Mouse (Mus musculus) neural tube, embryonic 12.5 days (tissue): ENCODE measurements around the gene Snx9. TPM values are rescaled to one million over a fixed set of nuclear protein-coding genes. Genes with fewer than 3 reads are reported as not detected.

Source experiments
- ATAC-seq: fragments of 200-750 bp; cut with Nextera tagmentation; 2 replicates; pipeline ENCODE4 v1.8.0; 2017; ENCODE audit warnings: low read depth, mild to moderate bottlenecking, moderate TSS enrichment, moderate library complexity; ENCODE audit not compliant: low FRiP score
- H3K27ac ChIP-seq: fragments of 300-500 bp; sonication (generic); 2 replicates; pipeline ENCODE4 v1.5.1; 2016
- H3K27me3 ChIP-seq: fragments of 300-500 bp; sonication (generic); replicated peaks from 2 replicates; pipeline ENCODE4 v1.6.1; 2016; ENCODE audit warnings: mild to moderate bottlenecking
- H3K36me3 ChIP-seq: fragments of 300-500 bp; sonication (generic); 2 replicates; pipeline ENCODE4 v1.6.1; 2016; ENCODE audit warnings: mild to moderate bottlenecking
- H3K4me1 ChIP-seq: fragments of 300-500 bp; sonication (generic); 2 replicates; pipeline ENCODE4 v1.6.1; 2016
- H3K4me2 ChIP-seq: fragments of 300-500 bp; sonication (generic); replicated peaks from 2 replicates; pipeline ENCODE4 v1.6.1; 2016; ENCODE audit warnings: mild to moderate bottlenecking
- H3K4me3 ChIP-seq: fragments of 300-500 bp; sonication (generic); 2 replicates; pipeline ENCODE4 v1.5.1; 2016
- H3K9ac ChIP-seq: fragments of 300-500 bp; sonication (generic); 2 replicates; pipeline ENCODE4 v1.6.1; 2016; ENCODE audit warnings: mild to moderate bottlenecking
- H3K9me3 ChIP-seq: fragments of 300-500 bp; sonication (generic); 2 replicates; pipeline ENCODE4 v1.6.1; 2016; ENCODE audit warnings: mild to moderate bottlenecking
- WGBS: fragments of 180-500 bp; shearing (Covaris S2); methylation state at CpG from one replicate; pipeline ENCODE4 v1.1.7; 2016; 5-methylcytosine and 5-hydroxymethylcytosine counted together
- polyA plus RNA-seq: library from polyadenylated mRNA; unstranded; fragments of >200 nt; fragmentation: Nextera tagmentation; extraction: Ambion mirVana; gene quantifications from 2 replicates; pipeline ENCODE4 v1.2.1, GENCODE M21; 2016

Gene Snx9
- polyA plus RNA-seq, 1 experiment from 2014 or later, result 16.9 TPM

DNA sequence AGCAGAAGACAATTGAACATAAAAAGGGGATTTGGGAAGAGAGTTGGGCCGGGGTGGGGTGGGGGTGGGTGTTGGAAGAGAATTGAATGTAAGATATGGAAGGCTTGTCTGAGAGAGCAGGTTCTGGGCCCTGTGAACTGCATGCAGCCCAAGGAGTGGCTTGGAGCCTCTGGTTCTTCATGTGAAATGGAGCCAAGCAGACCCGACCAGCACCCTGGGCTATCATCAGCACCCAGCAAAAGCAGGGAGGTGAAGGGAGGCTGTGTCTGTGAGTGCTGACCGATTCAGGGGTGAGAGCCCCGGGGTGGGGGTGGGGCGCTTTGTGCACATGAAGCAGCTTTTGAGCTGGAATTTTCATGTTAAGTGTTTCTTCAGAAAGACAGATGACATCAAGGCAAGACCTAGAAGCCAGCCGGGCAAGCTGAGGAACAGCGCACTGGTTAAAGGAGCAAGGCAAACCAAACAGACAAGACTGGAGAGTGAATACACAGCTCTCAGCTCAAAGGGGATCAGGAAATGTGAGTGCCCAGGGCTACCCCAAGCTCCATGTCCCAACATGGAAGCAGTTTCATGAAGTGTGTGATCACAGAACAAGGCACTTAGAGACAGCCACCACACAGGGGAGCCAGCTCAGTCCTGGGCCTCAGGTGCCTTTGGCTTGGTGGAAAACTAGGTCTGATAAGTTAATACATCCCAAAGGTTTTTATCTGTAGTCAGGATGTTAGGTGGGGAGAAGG, 40.1 kb upstream of the Snx9 start:
- no peak for ATAC-seq
- 86% methylated on average over 7 of the region's 7 CpGs for WGBS
- Histone ChIP-seq H3K27ac (no peak overlapping the region), H3K9me3 (no peaks in the 10 kb centered on the region), H3K4me3 (no peak overlapping the region), H3K4me1 (no peaks in the 10 kb centered on the region), H3K9ac (no peak overlapping the region), H3K27me3 (no peaks in the 10 kb centered on the region), H3K36me3 (no peaks in the 10 kb centered on the region), H3K4me2 (no peak overlapping the region)

DNA sequence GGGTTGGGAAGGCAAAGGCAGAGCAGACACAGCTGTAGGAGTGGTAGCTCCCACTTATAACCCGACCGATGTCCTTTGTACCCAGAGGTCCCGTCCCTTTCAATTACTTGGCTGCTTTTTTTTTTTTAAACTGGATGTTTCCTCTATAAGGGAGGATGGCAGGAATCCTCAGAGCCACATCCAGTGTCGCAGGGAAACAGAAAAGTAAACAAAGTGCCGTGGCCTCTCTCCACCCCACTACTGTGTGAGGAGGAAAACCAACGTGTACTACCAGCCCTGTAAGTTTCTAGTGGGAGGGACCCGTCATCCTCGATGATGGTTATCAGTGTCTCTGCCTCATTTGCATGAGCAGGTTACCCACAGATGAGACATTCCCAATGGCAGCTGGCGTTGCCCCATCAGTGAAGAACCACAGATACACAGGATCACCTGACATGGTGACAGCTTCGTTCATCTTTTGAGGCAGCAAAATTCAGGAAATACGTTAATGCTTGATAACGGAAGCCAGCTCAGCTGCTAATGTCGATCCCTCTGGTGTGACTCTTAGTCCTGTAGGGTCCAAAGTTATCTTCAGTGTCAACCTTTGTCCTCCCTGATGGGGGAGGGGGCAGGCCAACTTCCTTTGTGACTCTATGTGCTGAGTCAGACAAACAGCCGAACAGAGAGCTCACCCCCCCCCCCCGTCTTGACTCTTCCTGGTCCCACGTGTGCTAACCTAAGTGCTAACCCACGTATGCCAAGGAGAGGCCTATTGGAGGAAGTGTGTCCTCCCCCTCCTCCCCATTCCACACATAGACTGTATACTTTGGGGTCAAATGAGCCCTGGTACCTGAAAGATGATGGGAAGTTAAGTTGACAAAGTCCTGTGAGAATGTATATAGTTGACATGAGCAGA, 39.1 kb upstream of the Snx9 start:
- no peaks in the 10 kb centered on the region for H3K9me3 ChIP-seq
- no peaks in the 10 kb centered on the region for H3K27me3 ChIP-seq
- no peak for ATAC-seq
- H3K4me3 ChIP-seq, result no peak overlapping the region
- 79% methylated on average over 17 of the region's 17 CpGs for WGBS
- H3K9ac ChIP-seq, result no peak overlapping the region
- no peaks in the 10 kb centered on the region for H3K4me1 ChIP-seq
- H3K36me3 ChIP-seq, result no peaks in the 10 kb centered on the region
- H3K27ac ChIP-seq, result no peak overlapping the region
- no peak overlapping the region for H3K4me2 ChIP-seq

DNA sequence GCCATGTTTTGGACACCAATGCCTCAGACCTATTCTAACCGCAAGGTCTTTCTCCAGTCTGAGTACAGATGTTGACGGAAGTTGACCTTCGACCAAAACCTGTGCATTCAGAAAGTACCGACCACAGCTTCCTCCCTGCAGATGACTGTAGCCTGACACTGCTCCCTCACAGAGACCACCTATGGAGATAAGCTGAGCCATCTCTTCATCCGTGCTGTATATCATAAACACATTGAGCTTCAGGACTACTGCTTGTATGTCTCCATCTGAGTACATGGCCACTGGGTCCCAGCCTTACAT, 38.5 kb upstream of the Snx9 start:
- Histone ChIP-seq H3K27ac (no peak overlapping the region), H3K9ac (no peak overlapping the region), H3K4me3 (no peak overlapping the region), H3K36me3 (no peaks in the 10 kb centered on the region), H3K9me3 (no peaks in the 10 kb centered on the region), H3K27me3 (no peaks in the 10 kb centered on the region), H3K4me2 (no peak overlapping the region), H3K4me1 (no peaks in the 10 kb centered on the region)
- ATAC-seq, result no peak
- 89% methylated on average over 5 of the region's 5 CpGs for WGBS

DNA sequence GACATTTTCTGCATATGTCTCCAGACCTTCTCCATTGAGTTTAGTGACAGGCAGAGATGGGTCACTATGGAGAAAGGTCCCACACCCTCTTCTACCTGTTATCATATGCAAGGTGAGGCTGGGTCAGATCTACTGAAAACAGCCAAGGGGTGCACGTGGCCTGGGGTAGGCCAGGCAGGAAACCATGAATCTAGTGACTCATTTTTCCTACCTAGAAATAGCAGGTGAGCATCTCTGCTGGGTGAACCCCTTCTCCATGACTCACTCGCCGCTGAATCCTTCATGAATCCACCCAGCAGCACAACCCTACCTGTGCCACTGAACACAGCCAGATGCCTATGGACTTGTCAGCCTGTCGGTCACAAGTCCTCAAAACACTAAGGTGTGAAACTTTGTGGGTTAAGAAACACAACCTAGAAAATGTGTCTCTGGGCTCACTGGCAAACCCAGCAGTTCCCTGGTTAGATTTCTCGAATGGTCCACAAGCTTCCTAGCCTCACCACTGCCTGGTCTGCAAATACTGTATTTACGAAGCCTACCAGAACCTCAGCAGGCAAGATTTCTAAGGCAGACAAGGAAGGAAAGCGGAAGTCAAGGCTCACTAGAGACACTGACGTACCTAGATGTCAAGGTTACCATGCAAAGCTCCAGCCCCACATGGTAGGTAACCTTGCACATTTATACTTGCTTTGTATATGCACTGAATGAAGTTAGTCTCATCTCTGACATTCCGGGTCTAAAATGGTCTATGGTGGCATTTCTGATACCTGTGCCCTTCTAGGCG, 37.7 kb upstream of the Snx9 start:
- Histone ChIP-seq H3K9ac (no peak overlapping the region), H3K4me2 (no peak overlapping the region), H3K9me3 (no peaks in the 10 kb centered on the region), H3K27me3 (no peaks in the 10 kb centered on the region), H3K4me3 (no peak overlapping the region), H3K4me1 (no peaks in the 10 kb centered on the region), H3K27ac (no peak overlapping the region), H3K36me3 (no peaks in the 10 kb centered on the region)
- ATAC-seq, result no peak
- WGBS, result 92% methylated on average over 10 of the region's 10 CpGs

- ATAC-seq, result no peak
- 85% methylated on average over 12 of the region's 12 CpGs for WGBS
Observed at GRCm38 (mm10) chr17:5804370-5805150, 36.6 kb upstream of the Snx9 start.

GRCm38 (mm10) chr17:5805151-5805834, 35.8 kb upstream of the Snx9 start:
- Histone ChIP-seq H3K27ac (no peak overlapping the region), H3K36me3 (no peaks in the 10 kb centered on the region), H3K4me3 (no peak overlapping the region), H3K4me1 (no peaks in the 10 kb centered on the region), H3K4me2 (no peak overlapping the region), H3K9me3 (no peaks in the 10 kb centered on the region), H3K9ac (no peak overlapping the region), H3K27me3 (no peaks in the 10 kb centered on the region)
- WGBS, result 81% methylated on average over 7 of the region's 7 CpGs
- no peak for ATAC-seq

More at GRCm38 (mm10) chr17:5804370-5805150, 36.6 kb upstream of the Snx9 start:
- Histone ChIP-seq H3K4me1 (no peaks in the 10 kb centered on the region), H3K9ac (no peak overlapping the region), H3K36me3 (no peaks in the 10 kb centered on the region), H3K4me3 (no peak overlapping the region), H3K9me3 (no peaks in the 10 kb centered on the region), H3K27ac (no peak overlapping the region), H3K27me3 (no peaks in the 10 kb centered on the region), H3K4me2 (no peak overlapping the region)

DNA sequence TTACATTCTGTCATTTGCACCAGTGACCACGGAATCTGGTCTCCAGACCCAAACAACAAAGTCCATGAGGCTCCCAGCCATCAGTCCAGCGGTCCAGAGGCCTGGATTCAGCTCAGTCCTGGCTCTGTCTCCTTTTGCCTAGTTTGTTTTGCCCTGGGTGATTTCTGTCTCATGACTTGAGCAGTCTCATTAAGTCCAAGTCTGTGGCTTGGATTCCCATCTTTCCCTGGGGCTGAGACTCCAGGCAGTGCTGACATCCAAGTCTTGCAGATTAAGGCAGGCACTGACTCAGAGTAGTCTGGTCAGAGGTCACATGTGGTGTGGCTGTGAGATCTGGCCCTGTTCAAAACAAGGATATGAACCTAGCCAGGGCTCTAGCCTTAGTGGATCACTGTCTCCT, 35.2 kb upstream of the Snx9 start:
- H3K36me3 ChIP-seq, result no peaks in the 10 kb centered on the region
- ATAC-seq, result no peak
- H3K4me3 ChIP-seq, result no peak overlapping the region
- H3K4me2 ChIP-seq, result no peak overlapping the region
- WGBS, result 80% methylated on average over 2 of the region's 2 CpGs
- no peaks in the 10 kb centered on the region for H3K4me1 ChIP-seq
- H3K9me3 ChIP-seq, result no peaks in the 10 kb centered on the region
- H3K27ac ChIP-seq, result no peak overlapping the region
- H3K27me3 ChIP-seq, result no peaks in the 10 kb centered on the region
- no peak overlapping the region for H3K9ac ChIP-seq

DNA sequence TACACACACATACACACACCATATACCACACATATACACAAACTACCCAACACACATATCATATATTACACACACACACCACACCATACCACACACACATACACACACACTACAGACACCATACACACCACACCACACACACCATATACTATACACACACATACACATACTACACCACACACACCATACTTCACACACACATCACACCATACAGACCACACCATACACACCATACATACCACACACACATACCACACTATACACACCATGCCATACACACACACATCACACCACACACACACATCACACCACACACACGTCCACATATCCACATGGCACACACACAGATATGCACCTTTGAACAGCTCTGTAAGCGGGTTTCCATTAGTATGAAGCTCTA, 34.3 kb upstream of the Snx9 start:
- H3K36me3 ChIP-seq, result no peaks in the 10 kb centered on the region
- H3K27me3 ChIP-seq, result no peaks in the 10 kb centered on the region
- 90% methylated on average over 2 of the region's 2 CpGs for WGBS
- no peak for ATAC-seq
- H3K27ac ChIP-seq, result no peak overlapping the region
- no peaks in the 10 kb centered on the region for H3K9me3 ChIP-seq
- no peak overlapping the region for H3K4me2 ChIP-seq
- H3K9ac ChIP-seq, result no peak overlapping the region
- H3K4me1 ChIP-seq, result no peaks in the 10 kb centered on the region
- H3K4me3 ChIP-seq, result no peak overlapping the region

- H3K4me2 ChIP-seq, result no peak overlapping the region
- no peaks in the 10 kb centered on the region for H3K27me3 ChIP-seq
- H3K9me3 ChIP-seq, result no peaks in the 10 kb centered on the region
- H3K27ac ChIP-seq, result no peak overlapping the region
- H3K9ac ChIP-seq, result no peak overlapping the region
- ATAC-seq, result no peak
- no peaks in the 10 kb centered on the region for H3K4me1 ChIP-seq
- no peaks in the 10 kb centered on the region for H3K36me3 ChIP-seq
- no peak overlapping the region for H3K4me3 ChIP-seq
- WGBS, result 77% methylated on average over 3 of the region's 3 CpGs
Observed at GRCm38 (mm10) chr17:5807847-5808386, 33.2 kb upstream of the Snx9 start.

DNA sequence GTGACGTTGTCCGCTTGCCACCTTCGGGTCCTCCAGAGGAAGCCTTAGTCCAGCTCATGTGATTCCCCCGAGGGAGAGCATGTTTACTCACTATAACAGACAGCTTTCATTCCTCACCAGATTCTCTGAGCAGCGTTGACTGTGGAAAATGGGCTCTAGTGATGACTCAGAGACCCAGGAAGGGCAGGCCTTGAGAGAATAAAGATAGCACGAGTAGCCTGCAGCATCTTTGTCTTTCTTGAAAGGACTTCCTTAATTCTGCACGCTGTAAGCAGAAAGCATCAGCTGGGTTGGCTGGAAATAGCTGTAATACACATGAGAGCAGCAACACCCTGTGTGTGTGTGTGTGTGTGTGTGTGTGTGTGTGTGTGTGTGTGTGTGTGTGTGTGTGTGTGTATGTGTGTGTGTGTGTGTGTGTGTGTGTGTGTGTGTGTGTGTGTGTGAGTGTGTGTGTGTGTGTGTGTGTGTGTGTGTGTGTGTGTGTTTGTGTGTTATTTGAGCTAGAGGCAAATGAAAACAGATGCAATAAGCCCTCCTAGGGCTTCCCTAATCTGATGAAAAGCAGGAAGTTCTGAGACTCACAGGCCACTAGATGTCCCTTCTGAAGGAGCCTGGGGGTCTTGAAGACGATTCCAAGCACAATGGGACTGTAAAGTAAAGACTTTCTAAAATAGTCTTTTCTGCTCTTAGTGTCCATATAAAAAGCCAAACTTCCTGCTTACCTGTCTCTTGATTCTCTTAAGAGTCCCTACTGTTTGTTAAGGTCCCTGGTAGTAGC, 27.1 kb upstream of the Snx9 start:
- H3K36me3 ChIP-seq, result no peaks in the 10 kb centered on the region
- H3K9ac ChIP-seq, result no peak overlapping the region
- no peak overlapping the region for H3K27ac ChIP-seq
- no peaks in the 10 kb centered on the region for H3K9me3 ChIP-seq
- H3K4me2 ChIP-seq, result no peak overlapping the region
- no peaks in the 10 kb centered on the region for H3K4me1 ChIP-seq
- 73% methylated on average over 8 of the region's 8 CpGs for WGBS
- no peak for ATAC-seq
- no peak overlapping the region for H3K4me3 ChIP-seq
- no peaks in the 10 kb centered on the region for H3K27me3 ChIP-seq

DNA sequence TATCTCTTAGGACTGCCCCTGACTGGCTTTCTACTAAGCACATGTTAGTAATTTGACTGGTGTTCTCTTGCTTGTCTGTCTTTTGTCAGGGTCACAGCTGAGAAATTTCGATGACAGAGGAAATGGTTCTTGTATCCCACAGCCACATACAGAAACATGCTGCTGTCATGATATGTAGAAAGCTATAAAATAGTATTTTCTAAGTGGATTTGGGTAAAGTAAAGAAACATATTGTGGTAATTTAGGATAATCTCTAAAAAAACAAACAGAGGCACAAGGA, 26.5 kb upstream of the Snx9 start:
- no peaks in the 10 kb centered on the region; the same call in 1 of the 2 replicates for H3K4me1 ChIP-seq
- H3K4me2 ChIP-seq, result no peak overlapping the region
- no peak for ATAC-seq
- H3K36me3 ChIP-seq, result no peaks in the 10 kb centered on the region
- no peaks in the 10 kb centered on the region for H3K9me3 ChIP-seq
- H3K4me3 ChIP-seq, result no peak overlapping the region
- H3K9ac ChIP-seq, result no peak overlapping the region
- H3K27ac ChIP-seq, result no peak overlapping the region
- 52% methylated on average over 1 of the region's 1 CpGs for WGBS
- H3K27me3 ChIP-seq, result no peaks in the 10 kb centered on the region
